Mouse (Mus musculus) frontal cortex, postnatal 14 days (tissue): ENCODE measurements around the gene Sclt1.

ENCODE experiments used
- DNase-seq, 2 experiments: peaks; one replicate each; pipeline ENCODE4 v3.0.0; 2022; ENCODE audit warnings: low spot score in 2 of 2

The Sclt1 gene

DNA sequence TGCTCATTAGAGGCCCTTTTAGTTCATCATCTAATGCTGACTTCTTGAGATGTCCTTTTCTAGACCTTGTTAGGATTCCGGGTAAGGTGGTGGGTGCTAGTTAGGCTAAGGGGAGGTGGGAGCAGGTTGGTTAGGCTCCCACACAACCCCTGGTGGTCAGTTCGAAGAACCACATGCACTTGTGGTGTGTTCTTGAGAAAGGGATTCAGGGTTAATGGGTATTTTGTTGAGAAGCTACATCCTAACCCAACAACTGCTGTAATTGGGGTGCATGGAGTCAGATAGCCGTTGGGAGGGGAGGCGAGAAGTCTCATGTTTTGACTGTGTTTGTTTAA lies 136.0 kb downstream of the Sclt1 start:
- DNase-seq: no peak

- no peak for DNase-seq
Measured at GRCm38 (mm10) chr3:41605601-41606329, 136.5 kb downstream of the Sclt1 start.

DNA sequence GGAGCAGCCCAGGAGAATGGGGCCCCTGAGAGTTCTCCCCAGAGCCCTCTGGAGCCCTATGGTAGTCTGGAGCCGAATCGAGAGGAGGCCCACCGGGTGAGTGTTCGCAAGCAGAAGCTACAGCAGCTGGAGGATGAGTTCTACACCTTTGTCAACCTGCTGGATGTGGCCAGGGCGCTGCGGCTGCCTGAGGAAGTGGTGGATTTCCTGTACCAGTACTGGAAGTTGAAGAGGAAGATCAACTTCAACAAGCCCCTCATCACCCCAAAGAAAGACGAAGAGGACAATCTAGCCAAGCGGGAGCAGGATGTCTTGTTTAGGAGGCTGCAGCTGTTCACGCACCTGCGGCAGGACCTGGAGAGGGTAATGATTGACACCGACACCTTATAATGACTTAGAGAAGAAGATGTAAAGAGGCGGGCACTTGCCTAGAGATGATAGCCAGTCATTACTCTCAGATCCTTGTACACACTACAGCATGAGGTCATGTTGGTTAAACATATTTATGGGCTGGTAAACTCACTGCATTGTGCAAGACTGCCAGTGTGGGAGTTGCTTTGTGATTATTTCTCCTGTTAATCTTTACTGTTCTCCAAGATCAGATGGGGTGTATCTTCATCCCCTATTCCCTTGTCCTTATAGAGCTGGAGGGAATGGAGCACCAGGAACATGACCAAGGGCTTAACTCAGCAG lies 137.5 kb downstream of the Sclt1 start:
- DNase-seq: no peak

DNA sequence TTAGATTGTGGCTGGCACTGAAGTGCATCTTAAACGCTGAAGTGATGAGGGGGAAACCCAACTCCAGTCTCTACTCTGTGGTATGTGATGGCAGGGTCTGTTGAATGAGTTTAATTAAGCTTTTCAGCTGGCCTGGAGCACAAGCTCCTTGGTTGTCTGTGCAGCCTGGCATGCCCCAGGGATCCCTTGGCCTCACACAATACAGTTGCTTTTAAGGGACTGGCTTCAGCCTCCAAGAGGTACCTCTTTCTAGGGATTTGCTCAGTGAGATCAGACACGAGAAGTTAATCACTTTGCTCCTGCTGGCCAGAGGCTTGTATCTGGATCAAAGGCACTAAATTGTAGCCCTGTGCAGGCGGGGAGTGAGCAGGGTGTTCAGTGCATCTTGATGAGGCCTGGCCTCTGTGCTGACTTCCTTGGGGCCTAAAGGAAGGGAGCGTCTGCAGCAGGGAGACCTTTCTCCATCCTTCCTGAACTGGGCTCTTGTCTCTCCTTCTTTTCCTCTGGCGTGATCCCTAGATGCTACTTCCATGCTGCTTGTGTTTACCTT lies 138.8 kb downstream of the Sclt1 start:
- no peak for DNase-seq

DNA sequence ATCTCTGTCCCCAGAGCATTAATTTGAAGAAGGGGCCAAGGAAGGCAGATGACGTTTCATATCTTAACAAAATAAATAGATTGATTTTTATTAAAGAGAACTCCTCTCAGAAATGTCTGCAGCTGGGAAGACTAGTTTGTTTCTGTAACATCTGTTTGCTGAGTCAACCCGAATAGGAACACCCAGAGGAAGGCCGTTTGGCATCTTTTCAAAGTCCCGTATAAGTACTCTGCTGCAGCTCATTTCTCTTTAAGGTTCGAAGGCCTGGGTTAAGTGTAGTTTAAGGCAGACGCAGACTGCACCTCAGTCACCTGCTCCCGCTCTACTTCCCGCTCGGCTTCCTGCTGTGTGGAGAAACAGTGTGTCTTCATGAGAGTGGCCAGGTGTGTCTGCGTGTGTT lies 139.4 kb downstream of the Sclt1 start:
- DNase-seq: no peak

- DNase-seq: no peak
Measured at GRCm38 (mm10) chr3:41601226-41602020, 140.9 kb downstream of the Sclt1 start.

DNA sequence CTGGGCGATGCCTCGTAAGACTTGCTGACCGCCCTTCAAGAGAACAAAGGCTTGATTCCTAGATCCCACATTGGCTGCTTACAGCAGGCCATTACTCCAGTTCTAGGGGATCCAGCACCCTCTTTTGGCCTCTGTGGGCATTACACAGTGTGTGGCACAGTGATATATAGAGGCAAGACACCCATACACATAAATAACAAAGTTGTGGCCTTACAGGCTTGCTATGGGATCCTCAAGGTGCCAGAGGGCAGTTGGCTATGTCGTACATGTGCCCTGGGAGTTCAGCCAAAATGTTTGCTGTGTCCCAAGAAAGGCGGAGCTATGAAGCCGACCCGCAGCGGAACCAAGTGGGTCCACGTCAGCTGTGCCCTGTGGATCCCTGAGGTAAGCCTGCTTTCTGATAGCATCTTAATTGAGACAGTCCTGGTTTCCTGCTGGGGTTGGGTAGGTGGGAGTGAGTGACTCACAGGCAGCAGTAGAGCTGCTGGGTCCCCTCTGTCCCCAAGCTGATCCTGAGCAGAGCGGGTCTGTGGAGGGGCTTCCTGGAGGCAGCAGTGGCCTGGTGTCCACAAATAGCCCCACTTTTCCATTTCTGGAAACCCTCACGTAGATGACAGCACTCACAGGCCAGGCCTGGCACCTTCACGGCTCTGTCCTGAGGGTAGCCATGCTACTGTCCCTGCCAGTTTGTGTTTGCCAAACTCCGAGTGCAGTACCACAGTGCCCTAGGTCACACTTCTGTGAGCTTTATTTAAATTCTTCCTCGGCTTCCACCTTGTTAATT lies 142.3 kb downstream of the Sclt1 start:
- DNase-seq: no peak

GRCm38 (mm10) chr3:41599226-41599625 lies 143.1 kb downstream of the Sclt1 start:
- no peak for DNase-seq

- no peak for DNase-seq
Measured at GRCm38 (mm10) chr3:41598412-41598811, 143.9 kb downstream of the Sclt1 start.

DNA sequence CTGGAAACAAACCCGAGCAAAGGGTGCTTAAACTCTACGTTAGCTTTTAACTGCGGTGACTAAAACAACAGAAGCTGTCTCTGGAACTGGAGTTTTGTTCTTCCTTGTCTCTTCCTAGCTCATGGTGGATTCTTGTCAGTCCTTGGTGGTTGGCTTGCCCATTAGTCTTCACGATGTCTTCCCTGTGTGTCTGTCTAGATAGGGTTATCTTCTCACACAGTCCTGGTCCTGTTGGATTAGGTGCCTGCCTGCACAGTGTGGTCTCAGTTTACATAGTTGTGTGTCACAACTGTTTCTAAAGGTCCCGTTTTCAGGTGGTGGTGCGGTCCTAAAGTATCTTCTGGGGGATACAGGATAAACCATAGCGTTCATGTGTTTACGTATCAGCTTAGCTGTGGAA lies 145.3 kb downstream of the Sclt1 start:
- no peak for DNase-seq

- DNase-seq: no peak
Measured at GRCm38 (mm10) chr3:41595010-41595409, 147.3 kb downstream of the Sclt1 start.

- DNase-seq: no peak
Measured at GRCm38 (mm10) chr3:41594097-41594879, 148.0 kb downstream of the Sclt1 start.

- no peak for DNase-seq
Measured at GRCm38 (mm10) chr3:41592805-41593204, 149.5 kb downstream of the Sclt1 start.

DNA sequence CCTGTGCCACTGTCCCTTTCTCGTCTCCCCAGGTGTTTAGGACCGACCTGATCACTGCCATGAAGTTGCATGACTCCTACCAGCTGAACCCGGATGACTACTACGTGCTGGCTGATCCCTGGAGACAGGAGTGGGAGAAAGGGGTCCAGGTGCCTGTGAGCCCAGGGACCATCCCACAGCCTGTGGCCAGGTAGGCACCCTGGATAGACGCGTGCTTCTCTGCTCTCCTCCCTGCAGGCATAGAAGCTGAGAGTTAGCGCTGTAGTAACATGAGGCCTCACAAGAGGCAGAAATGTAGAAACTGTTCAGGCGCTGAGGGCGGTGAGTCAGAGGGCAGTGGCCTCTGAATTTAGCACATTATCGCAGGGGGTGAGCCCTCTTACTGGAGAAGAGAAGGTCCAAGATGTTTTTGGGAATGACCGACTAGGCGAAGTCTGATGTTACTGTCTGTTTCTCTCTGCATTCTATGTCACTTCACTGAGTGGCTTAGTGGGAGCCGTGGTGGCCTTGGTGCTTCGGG lies 150.6 kb downstream of the Sclt1 start:
- no peak for DNase-seq

GRCm38 (mm10) chr3:41590695-41591559 lies 151.4 kb downstream of the Sclt1 start:
- DNase-seq: no peak

GRCm38 (mm10) chr3:41589988-41590387 lies 152.3 kb downstream of the Sclt1 start:
- DNase-seq: no peak

DNA sequence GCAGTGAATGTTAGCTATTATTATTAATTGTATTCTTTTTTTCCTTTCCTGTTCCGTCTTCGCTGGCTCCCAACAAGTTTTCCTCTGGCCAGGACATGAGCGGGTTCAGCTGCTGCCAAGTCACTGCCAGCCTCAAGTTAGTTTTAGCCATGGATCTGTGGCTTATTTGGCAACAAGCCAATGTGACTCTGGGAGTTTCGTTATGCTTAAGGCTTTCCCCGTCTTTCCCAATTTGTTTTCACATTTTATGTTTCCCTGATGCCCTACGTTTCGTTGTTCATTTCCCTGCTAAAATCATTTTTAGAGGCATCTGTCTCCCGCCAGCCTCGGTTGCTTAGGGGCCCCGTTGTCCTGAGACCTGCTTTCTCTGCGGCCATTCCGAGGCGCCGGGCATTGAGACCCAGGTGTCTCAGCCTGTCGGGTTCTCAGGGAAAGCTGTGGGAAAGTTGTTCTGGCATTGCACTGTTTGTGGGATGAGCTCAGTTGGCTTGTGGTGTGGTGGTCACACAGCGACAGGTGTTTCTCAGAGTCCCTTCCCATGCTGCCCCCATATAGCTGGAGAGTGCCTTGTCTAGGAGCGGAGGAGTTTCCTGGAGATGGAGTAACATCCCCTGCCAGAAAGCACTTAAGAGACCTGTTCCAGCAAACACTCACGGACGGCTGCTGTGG lies 152.9 kb downstream of the Sclt1 start:
- no peak for DNase-seq

- DNase-seq: no peak
Measured at GRCm38 (mm10) chr3:41588495-41588894, 153.8 kb downstream of the Sclt1 start.

DNA sequence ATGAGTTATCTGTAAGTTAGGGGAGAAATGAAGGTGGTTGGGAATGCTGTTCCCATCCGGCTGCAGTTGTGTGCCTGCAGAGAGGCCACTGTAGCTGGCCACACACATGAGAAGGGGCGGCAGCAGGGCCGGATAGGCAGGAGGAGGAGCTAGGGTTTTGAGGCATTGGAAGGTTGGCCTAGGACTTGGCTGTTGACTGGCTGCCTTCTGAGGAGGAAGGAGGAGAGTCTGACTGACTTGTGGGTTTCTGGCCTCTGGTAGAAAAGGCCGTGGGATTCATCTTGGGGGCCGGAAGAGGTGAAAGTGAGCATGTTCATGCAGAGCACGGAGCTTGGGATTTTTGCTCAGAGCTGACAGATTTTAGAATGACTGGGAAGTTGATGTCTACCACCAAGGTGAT lies 154.7 kb downstream of the Sclt1 start:
- DNase-seq: no peak
